ENCODE assay signal across 23 mouse cellular contexts in the genomic region with DNA sequence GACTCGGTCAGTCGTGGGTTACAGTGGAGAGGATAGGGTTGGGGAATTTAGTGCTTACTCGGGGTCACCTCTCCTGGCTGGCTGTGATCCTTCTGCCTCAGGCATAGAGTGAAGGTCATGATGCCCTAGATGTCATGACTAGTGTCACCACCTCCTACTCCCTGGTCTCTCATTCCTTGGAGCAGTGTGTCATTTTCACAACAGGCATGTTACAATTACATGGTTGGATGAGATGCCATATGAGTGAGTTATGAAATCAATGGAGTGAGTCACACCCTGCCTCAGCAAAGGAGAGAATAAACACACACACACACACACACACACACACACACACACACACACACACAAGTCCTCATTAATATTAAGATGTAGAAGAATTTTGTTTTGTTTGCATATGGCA. TPM values are rescaled to one million over a fixed set of nuclear protein-coding genes. Genes with fewer than 3 reads are reported as not detected.
DNase-seq lines count a peak whose midpoint lies in the region.
"Had no signal": no experiment of that assay in that cellular context is flagged by ENCODE, and none has a peak within 500 bp of the region (broad histone marks: within the 10 kb centered on the region; RNA-seq: fewer than 3 reads in every experiment).

No protein-coding gene starts in this region.

- H3K27me3 ChIP-seq in heart, embryonic 10.5 days (ENCODE audit: insufficient read depth, poor library complexity, severe bottlenecking) = peaks cover 37% of the 10 kb centered on the region
- H3K27me3 ChIP-seq: embryonic facial prominence, embryonic 12.5 days; forebrain, embryonic 13.5 days; forebrain, embryonic 15.5 days; Patski had no signal

- no peak overlapping the region for H3K4me3 ChIP-seq in heart, embryonic 10.5 days
- H3K4me3 ChIP-seq: embryonic facial prominence, embryonic 10.5 days; embryonic facial prominence, embryonic 12.5 days; forebrain, embryonic 13.5 days; forebrain, embryonic 15.5 days had no signal

- intact Hi-C loops in gastrocnemius, postnatal 14 days (cut with DNase I; ENCODE audit: low total_unique reads) = no loop called here

- no peaks in the 10 kb centered on the region for H3K9me3 ChIP-seq in heart, embryonic 10.5 days
- H3K9me3 ChIP-seq: embryonic facial prominence, embryonic 10.5 days; embryonic facial prominence, embryonic 12.5 days; forebrain, embryonic 13.5 days; forebrain, embryonic 15.5 days; G1E had no signal

- WGBS in heart, embryonic 10.5 days = 88% methylated on average over 3 of the region's 3 CpGs

- H3K27ac ChIP-seq in heart, embryonic 10.5 days = no peak overlapping the region
- H3K27ac ChIP-seq: embryonic facial prominence, embryonic 10.5 days; embryonic facial prominence, embryonic 12.5 days; forebrain, embryonic 13.5 days; forebrain, embryonic 15.5 days had no signal

- H3K4me1 ChIP-seq in heart, embryonic 10.5 days = peaks cover 5% of the 10 kb centered on the region
- H3K4me1 ChIP-seq: embryonic facial prominence, embryonic 10.5 days; embryonic facial prominence, embryonic 12.5 days; forebrain, embryonic 13.5 days; forebrain, embryonic 15.5 days had no signal

- DNase-seq in adrenal gland, postnatal 14 days = peak; percentile 12
- DNase-seq in adrenal gland, postnatal 25 days = no peak
- DNase-seq in 3T3-L1 (ENCODE audit: low read depth, low spot score) = peak; percentile 26
- peak; percentile 63 for DNase-seq in Muller cell, postnatal 12 days (ENCODE audit: inconsistent ontology term)
- DNase-seq in gastrocnemius, postnatal 14 days = no peak
- no peak for DNase-seq in lung, postnatal 14 days
- DNase-seq in heart, embryonic 10.5 days (ENCODE audit: low spot score) = no peak
- DNase-seq: B cell, adult 2 months; cerebellum, adult 11-12 months; cerebellum, adult 2 months; cerebellum, adult 9-10 months; cerebellum, postnatal 10 days; cerebellum, postnatal 25 days; forebrain, postnatal 0 days had no signal

- no peaks in the 10 kb centered on the region for H3K36me3 ChIP-seq in heart, embryonic 10.5 days
- H3K36me3 ChIP-seq: embryonic facial prominence, embryonic 10.5 days; embryonic facial prominence, embryonic 12.5 days; forebrain, embryonic 15.5 days; G1E had no signal

RNA-seq across cellular contexts. Expression of a gene that starts 6.8 kb away (rescaled TPM):
- total RNA-seq in adrenal gland, postnatal 14 days (2021) = 0.04 TPM in 1 of 2 replicates, not detected in the other
- total RNA-seq in adrenal gland, postnatal 25 days (2021) = 2.3 and 2.4 TPM in 2 replicates
- under 1 TPM; 0.31 to 0.33 TPM for total RNA-seq in gastrocnemius, postnatal 14 days (2021)
- polyA plus RNA-seq in heart, embryonic 10.5 days (2016; fragmentation: Nextera tagmentation; extraction: Ambion mirVana) = not detected in 2 replicates
- total RNA-seq: forebrain, postnatal 0 days had no signal
- polyA plus RNA-seq: activated CD4-positive, CD25-positive, alpha-beta regulatory T cell, adult 4 months; CD4-positive, CD25-positive, alpha-beta regulatory T cell, adult 4 months; forebrain, embryonic 13.5 days; G1E; Patski had no signal

RNA-seq across cellular contexts. Expression of a gene that starts 9.3 kb away (rescaled TPM):
- total RNA-seq in adrenal gland, postnatal 14 days (2021) = 2.7 and 4.7 TPM in 2 replicates
- total RNA-seq in adrenal gland, postnatal 25 days (2021) = 2.5 and 2.7 TPM in 2 replicates
- total RNA-seq in gastrocnemius, postnatal 14 days (2021) = 1 to 10 TPM; 2.2 to 3.0 TPM
- 2.0 and 3.0 TPM in 2 replicates for polyA plus RNA-seq in heart, embryonic 10.5 days (2016; fragmentation: Nextera tagmentation; extraction: Ambion mirVana)
- total RNA-seq: CH12.LX, G1E had no signal
- polyA plus RNA-seq: activated CD4-positive, CD25-positive, alpha-beta regulatory T cell, adult 4 months; CD4-positive, CD25-positive, alpha-beta regulatory T cell, adult 4 months; G1E; Patski had no signal

Comparison
In these comparisons a context has a peak if more than half of its experiments do, and no peak if none do; other contexts are left out.
1. DNase-seq: peak in adrenal gland, postnatal 14 days (single experiment), 3T3-L1 (single experiment) and Muller cell, postnatal 12 days (single experiment); none in adrenal gland, postnatal 25 days (single experiment), gastrocnemius, postnatal 14 days (single experiment), lung, postnatal 14 days (single experiment) and heart, embryonic 10.5 days (single experiment).